Mouse (Mus musculus): ENCODE results near the gene Celf2. TPM values are rescaled to one million over a fixed set of nuclear protein-coding genes. Genes with fewer than 3 reads are reported as not detected.

The Celf2 gene
- polyA plus RNA-seq, 1 experiment = 39.9 TPM

GRCm38 (mm10) chr2:7022184-7022583, 487.2 kb downstream of the Celf2 start:
- DNase-seq (ENCODE audit: low spot score) = no peak

GRCm38 (mm10) chr2:7017384-7018113, 491.8 kb downstream of the Celf2 start:
- no peak for DNase-seq (ENCODE audit: low spot score)

GRCm38 (mm10) chr2:7013126-7013525, 496.2 kb downstream of the Celf2 start:
- DNase-seq (ENCODE audit: low spot score) = no peak

GRCm38 (mm10) chr2:7006816-7007215, 502.5 kb downstream of the Celf2 start:
- DNase-seq (ENCODE audit: low spot score) = no peak

GRCm38 (mm10) chr2:7001967-7002366, 507.4 kb downstream of the Celf2 start:
- DNase-seq (ENCODE audit: low spot score) = no peak

GRCm38 (mm10) chr2:6991010-6991421, 518.3 kb downstream of the Celf2 start:
- no peak for DNase-seq (ENCODE audit: low spot score)

GRCm38 (mm10) chr2:6985706-6986105, 523.7 kb downstream of the Celf2 start:
- no peak for DNase-seq (ENCODE audit: low spot score)

- DNase-seq (ENCODE audit: low spot score) = no peak
Observed at GRCm38 (mm10) chr2:6983902-6984301, 525.5 kb downstream of the Celf2 start.

GRCm38 (mm10) chr2:6976300-6976699, 533.1 kb downstream of the Celf2 start:
- DNase-seq (ENCODE audit: low spot score) = no peak

GRCm38 (mm10) chr2:6969228-6969627, 540.1 kb downstream of the Celf2 start:
- DNase-seq (ENCODE audit: low spot score) = no peak

GRCm38 (mm10) chr2:6965243-6965642, 544.1 kb downstream of the Celf2 start:
- no peak for DNase-seq (ENCODE audit: low spot score)

- no peak for DNase-seq (ENCODE audit: low spot score)
Observed at GRCm38 (mm10) chr2:6950702-6951101, 558.7 kb downstream of the Celf2 start.

- DNase-seq (ENCODE audit: low spot score) = no peak
Observed at GRCm38 (mm10) chr2:6945638-6946415, 563.5 kb downstream of the Celf2 start.

GRCm38 (mm10) chr2:6943651-6944050, 565.7 kb downstream of the Celf2 start:
- no peak for DNase-seq (ENCODE audit: low spot score)

- no peak for DNase-seq (ENCODE audit: low spot score)
Observed at GRCm38 (mm10) chr2:6942635-6943390, 566.5 kb downstream of the Celf2 start.

GRCm38 (mm10) chr2:6939143-6939542, 570.2 kb downstream of the Celf2 start:
- DNase-seq (ENCODE audit: low spot score) = no peak

- DNase-seq (ENCODE audit: low spot score) = no peak
Observed at GRCm38 (mm10) chr2:6933130-6933529, 576.2 kb downstream of the Celf2 start.

- DNase-seq (ENCODE audit: low spot score) = no peak
Observed at GRCm38 (mm10) chr2:6927693-6928360, 581.5 kb downstream of the Celf2 start.

- DNase-seq (ENCODE audit: low spot score) = no peak
Observed at GRCm38 (mm10) chr2:6925505-6925904, 583.9 kb downstream of the Celf2 start.

GRCm38 (mm10) chr2:6923738-6924474, 585.5 kb downstream of the Celf2 start:
- no peak for DNase-seq (ENCODE audit: low spot score)

- DNase-seq (ENCODE audit: low spot score) = no peak
Observed at GRCm38 (mm10) chr2:6915386-6915785, 594.0 kb downstream of the Celf2 start.
